Mouse (Mus musculus): Measurements from ENCODE around the gene Pofut2. TPM values are rescaled to one million over a fixed set of nuclear protein-coding genes. Genes with fewer than 3 reads are reported as not detected.

The Pofut2 gene
- polyA plus RNA-seq, 1 experiment = 8.4 TPM

- Histone ChIP-seq H3K4me1 (ENCODE audit: control insufficient read depth, insufficient read depth, low read length) (peaks cover 9% of the 10 kb centered on the region), H3K4me3 (replicated peaks; ENCODE audit: control insufficient read depth, low read depth, low read length) (no peak overlapping the region), H3K27ac (ENCODE audit: control insufficient read depth, insufficient read depth, low read depth, low read length, poor library complexity) (no peak overlapping the region)
- TF ChIP-seq CTCF (IDR thresholded peaks at IDR 0.05; ENCODE audit: control insufficient read depth, insufficient read depth, low read length) (no peak), POLR2A (IDR thresholded peaks at IDR 0.05; ENCODE audit: borderline replicate concordance, control insufficient read depth, low read depth, low read length) (no peak)
- WGBS = 67% methylated on average over 12 of the region's 12 CpGs
Measured at GRCm38 (mm10) chr10:77234991-77235616, 23.9 kb upstream of the Pofut2 start.

GRCm38 (mm10) chr10:77237795-77238580, 21.0 kb upstream of the Pofut2 start:
- H3K4me3 ChIP-seq (replicated peaks; ENCODE audit: control insufficient read depth, low read depth, low read length) = no peak overlapping the region
- no peak for TF ChIP-seq POLR2A (IDR thresholded peaks at IDR 0.05; ENCODE audit: borderline replicate concordance, control insufficient read depth, low read depth, low read length)
- no peak for TF ChIP-seq CTCF (IDR thresholded peaks at IDR 0.05; ENCODE audit: control insufficient read depth, insufficient read depth, low read length)
- H3K4me1 ChIP-seq (ENCODE audit: control insufficient read depth, insufficient read depth, low read length) = no peaks in the 10 kb centered on the region
- H3K27ac ChIP-seq (ENCODE audit: control insufficient read depth, insufficient read depth, low read depth, low read length, poor library complexity) = no peak overlapping the region
- 66% methylated on average over 16 of the region's 16 CpGs for whole genome bisulfite sequencing

- no peak overlapping the region for H3K27ac ChIP-seq (ENCODE audit: control insufficient read depth, insufficient read depth, low read depth, low read length, poor library complexity)
- TF ChIP-seq POLR2A (IDR thresholded peaks at IDR 0.05; ENCODE audit: borderline replicate concordance, control insufficient read depth, low read depth, low read length) (no peak), CTCF (IDR thresholded peaks at IDR 0.05; ENCODE audit: control insufficient read depth, insufficient read depth, low read length) (no peak)
- H3K4me1 ChIP-seq (ENCODE audit: control insufficient read depth, insufficient read depth, low read length) = no peaks in the 10 kb centered on the region; the same call in 1 of the 2 replicates
- 89% methylated on average over 8 of the region's 8 CpGs for WGBS
- H3K4me3 ChIP-seq (replicated peaks; ENCODE audit: control insufficient read depth, low read depth, low read length) = no peak overlapping the region
Measured at GRCm38 (mm10) chr10:77240764-77241163, 18.3 kb upstream of the Pofut2 start.

- no peak overlapping the region for H3K27ac ChIP-seq (ENCODE audit: control insufficient read depth, insufficient read depth, low read depth, low read length, poor library complexity)
- no peak for TF ChIP-seq POLR2A (IDR thresholded peaks at IDR 0.05; ENCODE audit: borderline replicate concordance, control insufficient read depth, low read depth, low read length)
- no peak for TF ChIP-seq CTCF (IDR thresholded peaks at IDR 0.05; ENCODE audit: control insufficient read depth, insufficient read depth, low read length)
- H3K4me1 ChIP-seq (ENCODE audit: control insufficient read depth, insufficient read depth, low read length) = no peaks in the 10 kb centered on the region; the same call in 1 of the 2 replicates
- no peak overlapping the region for H3K4me3 ChIP-seq (replicated peaks; ENCODE audit: control insufficient read depth, low read depth, low read length)
- 78% methylated on average over 3 of the region's 3 CpGs for WGBS
Measured at GRCm38 (mm10) chr10:77242396-77242795, 16.6 kb upstream of the Pofut2 start.

GRCm38 (mm10) chr10:77242871-77243270, 16.1 kb upstream of the Pofut2 start:
- H3K4me3 ChIP-seq (replicated peaks; ENCODE audit: control insufficient read depth, low read depth, low read length) = no peak overlapping the region
- H3K4me1 ChIP-seq (ENCODE audit: control insufficient read depth, insufficient read depth, low read length) = no peaks in the 10 kb centered on the region; the same call in 1 of the 2 replicates
- 52% methylated on average over 14 of the region's 14 CpGs for WGBS
- no peak overlapping the region for H3K27ac ChIP-seq (ENCODE audit: control insufficient read depth, insufficient read depth, low read depth, low read length, poor library complexity)
- TF ChIP-seq CTCF (IDR thresholded peaks at IDR 0.05; ENCODE audit: control insufficient read depth, insufficient read depth, low read length) = no peak
- TF ChIP-seq POLR2A (IDR thresholded peaks at IDR 0.05; ENCODE audit: borderline replicate concordance, control insufficient read depth, low read depth, low read length) = no peak

GRCm38 (mm10) chr10:77243572-77244161, 15.4 kb upstream of the Pofut2 start:
- Histone ChIP-seq H3K4me3 (replicated peaks; ENCODE audit: control insufficient read depth, low read depth, low read length) (no peak overlapping the region), H3K27ac (ENCODE audit: control insufficient read depth, insufficient read depth, low read depth, low read length, poor library complexity) (no peak overlapping the region), H3K4me1 (ENCODE audit: control insufficient read depth, insufficient read depth, low read length) (no peaks in the 10 kb centered on the region; the same call in 1 of the 2 replicates)
- TF ChIP-seq POLR2A (IDR thresholded peaks at IDR 0.05; ENCODE audit: borderline replicate concordance, control insufficient read depth, low read depth, low read length) (no peak), CTCF (IDR thresholded peaks at IDR 0.05; ENCODE audit: control insufficient read depth, insufficient read depth, low read length) (no peak)
- 77% methylated on average over 11 of the region's 11 CpGs for WGBS

- no peak overlapping the region for H3K4me3 ChIP-seq (replicated peaks; ENCODE audit: control insufficient read depth, low read depth, low read length)
- TF ChIP-seq CTCF (IDR thresholded peaks at IDR 0.05; ENCODE audit: control insufficient read depth, insufficient read depth, low read length) = no peak
- no peak for TF ChIP-seq POLR2A (IDR thresholded peaks at IDR 0.05; ENCODE audit: borderline replicate concordance, control insufficient read depth, low read depth, low read length)
- no peaks in the 10 kb centered on the region; the same call in 1 of the 2 replicates for H3K4me1 ChIP-seq (ENCODE audit: control insufficient read depth, insufficient read depth, low read length)
- no peak overlapping the region for H3K27ac ChIP-seq (ENCODE audit: control insufficient read depth, insufficient read depth, low read depth, low read length, poor library complexity)
- 85% methylated on average over 6 of the region's 6 CpGs for WGBS
Measured at GRCm38 (mm10) chr10:77244777-77245176, 14.2 kb upstream of the Pofut2 start.

GRCm38 (mm10) chr10:77247048-77247447, 12.0 kb upstream of the Pofut2 start:
- WGBS = 84% methylated on average over 5 of the region's 5 CpGs
- no peaks in the 10 kb centered on the region; the same call in 1 of the 2 replicates for H3K4me1 ChIP-seq (ENCODE audit: control insufficient read depth, insufficient read depth, low read length)
- H3K4me3 ChIP-seq (replicated peaks; ENCODE audit: control insufficient read depth, low read depth, low read length) = no peak overlapping the region
- no peak overlapping the region for H3K27ac ChIP-seq (ENCODE audit: control insufficient read depth, insufficient read depth, low read depth, low read length, poor library complexity)
- TF ChIP-seq POLR2A (IDR thresholded peaks at IDR 0.05; ENCODE audit: borderline replicate concordance, control insufficient read depth, low read depth, low read length) (no peak), CTCF (IDR thresholded peaks at IDR 0.05; ENCODE audit: control insufficient read depth, insufficient read depth, low read length) (no peak)

Measured in bone marrow, adult 2 months (tissue).